ENCODE assay signal across 11 mouse cellular contexts in genomic region chr8:121468083-121469071, GRCm38 (mm10).
DNase-seq lines count a peak whose midpoint lies in the region; ATAC-seq and TF ChIP-seq lines count a peak whose summit lies in the region.
"Had no signal": no experiment of that assay in that cellular context is flagged by ENCODE, and none has a peak within 500 bp of the region (broad histone marks: within the 10 kb centered on the region; RNA-seq: fewer than 3 reads in every experiment).

No protein-coding gene starts in this region.

- H3K9ac ChIP-seq in lung, embryonic 14.5 days = no peak overlapping the region
- H3K9ac ChIP-seq in embryonic facial prominence, embryonic 11.5 days (replicated peaks; ENCODE audit: low read length) = peak overlapping the region; percentile 41; the same call in 1 of the 2 replicates

- WGBS in lung, embryonic 14.5 days = 70% methylated on average over 49 of the region's 49 CpGs
- WGBS in embryonic facial prominence, embryonic 11.5 days = 50% methylated on average over 49 of the region's 49 CpGs

- 0 out of 2 replicates have a peak overlapping the region, but pooled peaks have one; percentile 42 for H3K27ac ChIP-seq in lung, embryonic 14.5 days (ENCODE audit: low read depth)
- peak overlapping the region; percentile 44 for H3K27ac ChIP-seq in embryonic facial prominence, embryonic 11.5 days (replicated peaks; ENCODE audit: low read depth, low read length)

- no peak for TF ChIP-seq CTCF in lung, embryonic 14.5 days (IDR thresholded peaks at IDR 0.05; ENCODE audit: low read depth)

- peak; percentile 17; the same call in 1 of the 2 replicates for ATAC-seq in lung, embryonic 14.5 days (ENCODE audit: insufficient read depth)
- no peak for ATAC-seq in embryonic facial prominence, embryonic 11.5 days (replicated peaks; ENCODE audit: insufficient number of reproducible peaks, low FRiP score, low TSS enrichment, low read depth)
- ATAC-seq in inflammation-experienced regulatory T-cells, adult 6 months = no peak
- ATAC-seq: midbrain, embryonic 16.5 days had no signal

- H3K36me3 ChIP-seq in lung, embryonic 14.5 days (ENCODE audit: insufficient read depth) = no peaks in the 10 kb centered on the region
- H3K36me3 ChIP-seq in embryonic facial prominence, embryonic 11.5 days (replicated peaks; ENCODE audit: control insufficient read depth, insufficient read depth, low read depth, low read length) = no peaks in the 10 kb centered on the region

- H3K9me3 ChIP-seq in lung, embryonic 14.5 days (ENCODE audit: low read depth, low read length) = no peaks in the 10 kb centered on the region
- no peaks in the 10 kb centered on the region for H3K9me3 ChIP-seq in embryonic facial prominence, embryonic 11.5 days (replicated peaks; ENCODE audit: control insufficient read depth, low read length)

- no peak overlapping the region for H3K4me3 ChIP-seq in lung, embryonic 14.5 days (ENCODE audit: low read depth, low read length)
- H3K4me3 ChIP-seq in embryonic facial prominence, embryonic 11.5 days (ENCODE audit: low read depth, low read length) = no peak overlapping the region

- peak; percentile 43 for DNase-seq in embryo, embryonic 11 days
- no peak for DNase-seq in embryo, embryonic 9.5 days (ENCODE audit: extremely low spot score)
- no peak for DNase-seq in lung, embryonic 14.5 days
- DNase-seq in lung, adult 18-20 months = no peak
- DNase-seq in embryonic facial prominence, embryonic 11.5 days (ENCODE audit: low spot score) = peak; percentile 39
- DNase-seq in neural tube, embryonic 10.5 days (ENCODE audit: extremely low spot score, low spot score) = peak; percentile 33
- no peak for DNase-seq in liver
- DNase-seq: B cell, adult 2 months; kidney, postnatal 25 days had no signal

- no peaks in the 10 kb centered on the region for H3K27me3 ChIP-seq in lung, embryonic 14.5 days (ENCODE audit: insufficient read depth, low read length)
- H3K27me3 ChIP-seq in embryonic facial prominence, embryonic 11.5 days (ENCODE audit: control insufficient read depth, insufficient read depth, low read length) = no peaks in the 10 kb centered on the region

- no peak overlapping the region for H3K4me2 ChIP-seq in lung, embryonic 14.5 days
- peak overlapping the region; percentile 17 for H3K4me2 ChIP-seq in embryonic facial prominence, embryonic 11.5 days (ENCODE audit: low read depth, low read length)

- no peaks in the 10 kb centered on the region for H3K4me1 ChIP-seq in lung, embryonic 14.5 days (ENCODE audit: insufficient read depth)
- H3K4me1 ChIP-seq in embryonic facial prominence, embryonic 11.5 days (ENCODE audit: control insufficient read depth, insufficient read depth, low read length) = peaks cover 5% of the 10 kb centered on the region

Comparison
In these comparisons a context has a peak if more than half of its experiments do, and no peak if none do; other contexts are left out.
1. DNase-seq: peak in embryo, embryonic 11 days (single experiment), embryonic facial prominence, embryonic 11.5 days (single experiment) and neural tube, embryonic 10.5 days (single experiment); none in embryo, embryonic 9.5 days (single experiment), lung, embryonic 14.5 days (single experiment), lung, adult 18-20 months (0 of 2) and liver (single experiment).